Comparison of ENCODE assay signal across 21 mouse cellular contexts in the genomic region with DNA sequence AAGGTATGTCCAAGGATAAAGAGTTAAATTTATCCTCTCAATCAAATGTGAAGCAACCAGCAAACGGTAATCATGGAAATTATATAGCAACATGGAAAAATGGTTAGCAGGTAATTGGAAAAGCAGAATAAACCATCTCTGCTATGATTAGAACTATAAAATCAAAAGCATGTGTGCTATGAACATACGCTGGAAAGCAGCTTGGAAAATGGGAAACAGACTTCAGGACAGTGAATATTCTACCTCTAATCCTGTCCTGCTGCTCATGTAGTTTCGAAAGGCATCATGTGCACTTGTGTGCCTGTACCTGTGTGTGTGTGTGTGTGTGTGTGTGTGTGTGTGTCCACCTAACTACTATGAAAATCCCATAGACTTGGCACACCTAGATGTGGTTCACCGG.
DNase-seq lines count a peak whose midpoint lies in the region; ATAC-seq lines count a peak whose summit lies in the region.
"Had no signal": no experiment of that assay in that cellular context is flagged by ENCODE, and none has a peak within 500 bp of the region (broad histone marks: within the 10 kb centered on the region; RNA-seq: fewer than 3 reads in every experiment).

No protein-coding gene starts in this region.

- no peak overlapping the region for H3K4me3 ChIP-seq in embryonic facial prominence, embryonic 11.5 days (ENCODE audit: low read depth, low read length)
- H3K4me3 ChIP-seq in embryonic facial prominence, embryonic 10.5 days = no peak overlapping the region
- H3K4me3 ChIP-seq in embryonic facial prominence, embryonic 15.5 days (replicated peaks) = no peak overlapping the region
- H3K4me3 ChIP-seq in limb, embryonic 15.5 days = no peak overlapping the region
- H3K4me3 ChIP-seq in forebrain, embryonic 11.5 days (ENCODE audit: low read depth, low read length) = no peak overlapping the region
- no peak overlapping the region for H3K4me3 ChIP-seq in liver, embryonic 11.5 days (ENCODE audit: low read depth, low read length)
- H3K4me3 ChIP-seq: forebrain, embryonic 12.5 days; gastrocnemius, adult 2 months; heart, embryonic 12.5 days; hindbrain, embryonic 12.5 days had no signal

- H3K4me1 ChIP-seq in embryonic facial prominence, embryonic 11.5 days (ENCODE audit: control insufficient read depth, insufficient read depth, low read length) = no peaks in the 10 kb centered on the region; the same call in 1 of the 2 replicates
- no peaks in the 10 kb centered on the region for H3K4me1 ChIP-seq in embryonic facial prominence, embryonic 10.5 days
- H3K4me1 ChIP-seq in embryonic facial prominence, embryonic 15.5 days = peaks cover 19% of the 10 kb centered on the region
- peaks cover 25% of the 10 kb centered on the region for H3K4me1 ChIP-seq in limb, embryonic 15.5 days
- H3K4me1 ChIP-seq in forebrain, embryonic 11.5 days (replicated peaks; ENCODE audit: control insufficient read depth, insufficient read depth, low read length) = no peaks in the 10 kb centered on the region
- no peaks in the 10 kb centered on the region for H3K4me1 ChIP-seq in liver, embryonic 11.5 days (replicated peaks; ENCODE audit: control insufficient read depth, insufficient read depth, low read length)
- H3K4me1 ChIP-seq: forebrain, embryonic 12.5 days; hindbrain, embryonic 12.5 days had no signal

- H3K9me3 ChIP-seq in embryonic facial prominence, embryonic 11.5 days (replicated peaks; ENCODE audit: control insufficient read depth, low read length) = no peaks in the 10 kb centered on the region
- no peaks in the 10 kb centered on the region for H3K9me3 ChIP-seq in embryonic facial prominence, embryonic 10.5 days
- no peaks in the 10 kb centered on the region for H3K9me3 ChIP-seq in embryonic facial prominence, embryonic 15.5 days (replicated peaks)
- H3K9me3 ChIP-seq in limb, embryonic 15.5 days = no peaks in the 10 kb centered on the region
- no peaks in the 10 kb centered on the region for H3K9me3 ChIP-seq in forebrain, embryonic 11.5 days (ENCODE audit: control insufficient read depth, low read length)
- H3K9me3 ChIP-seq in liver, embryonic 11.5 days (ENCODE audit: control insufficient read depth, low read length) = no peaks in the 10 kb centered on the region
- H3K9me3 ChIP-seq: forebrain, embryonic 12.5 days; heart, embryonic 12.5 days; hindbrain, embryonic 12.5 days had no signal

- no peaks in the 10 kb centered on the region for H3K27me3 ChIP-seq in embryonic facial prominence, embryonic 11.5 days (ENCODE audit: control insufficient read depth, insufficient read depth, low read length)
- no peaks in the 10 kb centered on the region for H3K27me3 ChIP-seq in embryonic facial prominence, embryonic 10.5 days (replicated peaks; ENCODE audit: low read depth, poor library complexity, severe bottlenecking)
- no peaks in the 10 kb centered on the region for H3K27me3 ChIP-seq in embryonic facial prominence, embryonic 15.5 days
- H3K27me3 ChIP-seq in limb, embryonic 15.5 days = no peaks in the 10 kb centered on the region
- H3K27me3 ChIP-seq in forebrain, embryonic 11.5 days (ENCODE audit: control insufficient read depth, insufficient read depth, low read length) = no peaks in the 10 kb centered on the region
- H3K27me3 ChIP-seq in liver, embryonic 11.5 days (replicated peaks; ENCODE audit: control insufficient read depth, insufficient read depth, low read length) = no peaks in the 10 kb centered on the region
- H3K27me3 ChIP-seq: forebrain, embryonic 12.5 days; heart, embryonic 12.5 days; hindbrain, embryonic 12.5 days had no signal

- H3K9ac ChIP-seq in embryonic facial prominence, embryonic 11.5 days (replicated peaks; ENCODE audit: low read length) = no peak overlapping the region
- no peak overlapping the region for H3K9ac ChIP-seq in embryonic facial prominence, embryonic 15.5 days
- H3K9ac ChIP-seq in limb, embryonic 15.5 days = no peak overlapping the region
- no peak overlapping the region for H3K9ac ChIP-seq in forebrain, embryonic 11.5 days (ENCODE audit: low read length)
- H3K9ac ChIP-seq in liver, embryonic 11.5 days (ENCODE audit: low read depth, low read length) = no peak overlapping the region
- H3K9ac ChIP-seq: forebrain, embryonic 12.5 days; forebrain, postnatal 0 days; heart, embryonic 12.5 days; hindbrain, embryonic 12.5 days had no signal

- 0 out of 2 replicates have a peak, but pooled peaks have one; percentile 49 for ATAC-seq in embryonic facial prominence, embryonic 11.5 days (replicated peaks; ENCODE audit: insufficient number of reproducible peaks, low FRiP score, low TSS enrichment, low read depth)
- 0 out of 2 replicates have a peak, but pooled peaks have one; percentile 25 for ATAC-seq in embryonic facial prominence, embryonic 15.5 days (ENCODE audit: insufficient number of reproducible peaks, low FRiP score, low TSS enrichment, low read depth)
- ATAC-seq in limb, embryonic 15.5 days (ENCODE audit: insufficient number of reproducible peaks, low FRiP score, low TSS enrichment, low read depth) = no peak
- ATAC-seq in forebrain, embryonic 11.5 days (replicated peaks; ENCODE audit: low FRiP score) = no peak
- ATAC-seq in liver, embryonic 11.5 days (replicated peaks; ENCODE audit: low FRiP score) = no peak
- ATAC-seq: CD4-positive, CD25-positive, alpha-beta regulatory T cell, adult 4 months; forebrain, postnatal 0 days; hindbrain, embryonic 16.5 days; inflammation-experienced regulatory T-cells, adult 6 months had no signal

- no peak overlapping the region for H3K4me2 ChIP-seq in embryonic facial prominence, embryonic 11.5 days (ENCODE audit: low read depth, low read length)
- no peak overlapping the region for H3K4me2 ChIP-seq in embryonic facial prominence, embryonic 15.5 days (replicated peaks)
- no peak overlapping the region for H3K4me2 ChIP-seq in limb, embryonic 15.5 days
- no peak overlapping the region for H3K4me2 ChIP-seq in forebrain, embryonic 11.5 days (ENCODE audit: low read depth, low read length, severe bottlenecking)
- no peak overlapping the region for H3K4me2 ChIP-seq in liver, embryonic 11.5 days
- H3K4me2 ChIP-seq: forebrain, embryonic 12.5 days; heart, embryonic 12.5 days; hindbrain, embryonic 12.5 days had no signal

- H3K36me3 ChIP-seq in embryonic facial prominence, embryonic 11.5 days (replicated peaks; ENCODE audit: control insufficient read depth, insufficient read depth, low read depth, low read length) = peaks cover 14% of the 10 kb centered on the region
- peaks cover 91% of the 10 kb centered on the region for H3K36me3 ChIP-seq in embryonic facial prominence, embryonic 10.5 days (replicated peaks)
- peaks cover 63% of the 10 kb centered on the region for H3K36me3 ChIP-seq in embryonic facial prominence, embryonic 15.5 days
- peaks cover 76% of the 10 kb centered on the region for H3K36me3 ChIP-seq in limb, embryonic 15.5 days
- no peaks in the 10 kb centered on the region for H3K36me3 ChIP-seq in forebrain, embryonic 11.5 days (ENCODE audit: control insufficient read depth, insufficient read depth, low read length)
- peaks cover 3% of the 10 kb centered on the region; the same call in 1 of the 2 replicates for H3K36me3 ChIP-seq in liver, embryonic 11.5 days (ENCODE audit: control insufficient read depth, insufficient read depth, low read length)
- H3K36me3 ChIP-seq: G1E had no signal

- peak; percentile 63 for DNase-seq in embryonic facial prominence, embryonic 11.5 days (ENCODE audit: low spot score)
- no peak for DNase-seq in embryonic facial prominence, embryonic 10.5 days (ENCODE audit: low spot score)
- DNase-seq in NIH3T3 (ENCODE audit: low read depth) = peak; percentile 32
- DNase-seq in forebrain, embryonic 11.5 days (ENCODE audit: low spot score) = no peak
- DNase-seq in liver, embryonic 11.5 days (ENCODE audit: low spot score) = no peak
- DNase-seq: adrenal gland, postnatal 10 days; B cell, adult 2 months; cerebellum, adult 11 months; cerebellum, adult 8-10 months; forebrain, postnatal 0 days; gastrocnemius, adult 2 months; gastrocnemius, postnatal 25 days had no signal

- 71% methylated on average over 4 of the region's 4 CpGs for WGBS in embryonic facial prominence, embryonic 11.5 days
- 81% methylated on average over 4 of the region's 4 CpGs for WGBS in embryonic facial prominence, embryonic 10.5 days
- 46% methylated on average over 4 of the region's 4 CpGs for WGBS in embryonic facial prominence, embryonic 15.5 days
- 62% methylated on average over 4 of the region's 4 CpGs for WGBS in limb, embryonic 15.5 days
- 90% methylated on average over 4 of the region's 4 CpGs for WGBS in forebrain, embryonic 11.5 days
- WGBS in liver, embryonic 11.5 days = 92% methylated on average over 4 of the region's 4 CpGs

- no peak overlapping the region for H3K27ac ChIP-seq in embryonic facial prominence, embryonic 11.5 days (replicated peaks; ENCODE audit: low read depth, low read length)
- H3K27ac ChIP-seq in embryonic facial prominence, embryonic 10.5 days (replicated peaks) = no peak overlapping the region
- peak overlapping the region; percentile 77 for H3K27ac ChIP-seq in embryonic facial prominence, embryonic 15.5 days (replicated peaks)
- peak overlapping the region; percentile 81 for H3K27ac ChIP-seq in limb, embryonic 15.5 days
- H3K27ac ChIP-seq in forebrain, embryonic 11.5 days (ENCODE audit: low read depth, low read length) = no peak overlapping the region
- H3K27ac ChIP-seq in liver, embryonic 11.5 days (ENCODE audit: low read depth, low read length) = no peak overlapping the region
- H3K27ac ChIP-seq: forebrain, embryonic 12.5 days; hindbrain, embryonic 12.5 days had no signal

Comparison
In these comparisons a context has a peak if more than half of its experiments do, and no peak if none do; other contexts are left out.
1. DNase-seq: peak in embryonic facial prominence, embryonic 11.5 days (single experiment) and NIH3T3 (single experiment); none in embryonic facial prominence, embryonic 10.5 days (single experiment), forebrain, embryonic 11.5 days (single experiment) and liver, embryonic 11.5 days (single experiment).
2. H3K27ac ChIP-seq: peak in embryonic facial prominence, embryonic 15.5 days (single experiment) and limb, embryonic 15.5 days (single experiment); none in embryonic facial prominence, embryonic 11.5 days (single experiment), embryonic facial prominence, embryonic 10.5 days (single experiment), forebrain, embryonic 11.5 days (single experiment) and liver, embryonic 11.5 days (single experiment).
3. ATAC-seq: peak in embryonic facial prominence, embryonic 11.5 days (single experiment) and embryonic facial prominence, embryonic 15.5 days (single experiment); none in limb, embryonic 15.5 days (single experiment), forebrain, embryonic 11.5 days (single experiment) and liver, embryonic 11.5 days (single experiment).